Mouse (Mus musculus) hindbrain, embryonic 13.5 days (tissue): ENCODE measurements at regions not wholly inside any gene's neighbourhood (a gene's known extent, or its start where the extent isn't known, plus 50 kb on each side); places are given as distances from the start of the nearest gene placed in this dataset.

ENCODE experiments used
- ATAC-seq: fragments of 200-750 bp; cut with Nextera tagmentation; 2 replicates; pipeline ENCODE4 v1.8.0; 2017; ENCODE audit warnings: moderate TSS enrichment; ENCODE audit not compliant: low FRiP score
- H3K27ac ChIP-seq: fragments of 300-500 bp; sonication (generic); 2 replicates; pipeline ENCODE4 v1.5.1; 2015; ENCODE audit warnings: inconsistent platforms, mild to moderate bottlenecking, moderate library complexity
- H3K27me3 ChIP-seq: fragments of 300-500 bp; sonication (generic); 2 replicates; pipeline ENCODE4 v1.6.1; 2015; ENCODE audit warnings: mild to moderate bottlenecking, inconsistent platforms
- H3K36me3 ChIP-seq: fragments of 300-500 bp; sonication (generic); 2 replicates; pipeline ENCODE4 v1.6.1; 2015; ENCODE audit warnings: mild to moderate bottlenecking, inconsistent platforms
- H3K4me1 ChIP-seq: fragments of 300-500 bp; sonication (generic); replicated peaks from 2 replicates; pipeline ENCODE4 v1.6.1; 2015; ENCODE audit warnings: inconsistent platforms
- H3K4me2 ChIP-seq: fragments of 300-500 bp; sonication (generic); 2 replicates; pipeline ENCODE4 v1.6.1; 2015; ENCODE audit warnings: inconsistent platforms, mild to moderate bottlenecking, moderate library complexity
- H3K4me3 ChIP-seq: fragments of 300-500 bp; sonication (generic); 2 replicates; pipeline ENCODE4 v1.5.1; 2015; ENCODE audit warnings: mild to moderate bottlenecking, inconsistent platforms
- H3K9ac ChIP-seq: fragments of 300-500 bp; sonication (generic); 2 replicates; pipeline ENCODE4 v1.6.1; 2015; ENCODE audit warnings: mild to moderate bottlenecking, inconsistent platforms
- H3K9me3 ChIP-seq: fragments of 300-500 bp; sonication (generic); 2 replicates; pipeline ENCODE4 v1.6.1; 2016; ENCODE audit warnings: inconsistent platforms
- WGBS: fragments of 180-500 bp; shearing (Covaris S2); methylation state at CpG from one replicate; pipeline ENCODE4 v1.1.7; 2015; 5-methylcytosine and 5-hydroxymethylcytosine counted together

DNA sequence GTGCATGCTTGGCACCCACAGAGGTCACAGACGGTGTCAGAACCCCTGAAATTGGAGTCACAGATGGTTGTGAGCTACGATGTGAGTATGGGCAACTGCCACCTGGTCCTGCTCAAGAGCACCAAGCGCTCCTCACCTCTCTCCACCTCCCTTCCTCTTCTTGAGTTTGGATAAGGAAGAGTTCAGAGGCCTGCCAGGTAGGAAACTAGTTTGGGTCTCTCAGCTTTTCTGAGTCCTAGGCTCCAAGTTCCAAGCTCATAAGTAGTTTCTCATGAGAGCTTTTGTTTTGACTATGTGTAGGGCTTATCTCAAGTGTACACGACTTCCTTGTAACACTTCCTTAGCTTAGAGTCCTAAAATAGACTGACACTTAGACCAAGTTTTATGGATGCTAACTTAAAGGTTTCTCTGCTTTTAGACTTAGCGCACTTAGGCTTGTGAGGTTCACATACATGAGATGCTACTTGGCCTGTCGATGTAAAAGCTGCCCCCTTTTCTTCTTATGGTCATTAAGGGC is 356.9 kb upstream of the Jarid2 start:
- ATAC-seq: no peak
- Histone ChIP-seq H3K9me3 (no peaks in the 10 kb centered on the region), H3K4me3 (no peak overlapping the region), H3K27me3 (peaks cover 16% of the 10 kb centered on the region), H3K4me2 (no peak overlapping the region), H3K4me1 (peaks cover 17% of the 10 kb centered on the region), H3K9ac (no peak overlapping the region), H3K36me3 (no peaks in the 10 kb centered on the region), H3K27ac (no peak overlapping the region)
- 90% methylated on average over 6 of the region's 6 CpGs for WGBS

DNA sequence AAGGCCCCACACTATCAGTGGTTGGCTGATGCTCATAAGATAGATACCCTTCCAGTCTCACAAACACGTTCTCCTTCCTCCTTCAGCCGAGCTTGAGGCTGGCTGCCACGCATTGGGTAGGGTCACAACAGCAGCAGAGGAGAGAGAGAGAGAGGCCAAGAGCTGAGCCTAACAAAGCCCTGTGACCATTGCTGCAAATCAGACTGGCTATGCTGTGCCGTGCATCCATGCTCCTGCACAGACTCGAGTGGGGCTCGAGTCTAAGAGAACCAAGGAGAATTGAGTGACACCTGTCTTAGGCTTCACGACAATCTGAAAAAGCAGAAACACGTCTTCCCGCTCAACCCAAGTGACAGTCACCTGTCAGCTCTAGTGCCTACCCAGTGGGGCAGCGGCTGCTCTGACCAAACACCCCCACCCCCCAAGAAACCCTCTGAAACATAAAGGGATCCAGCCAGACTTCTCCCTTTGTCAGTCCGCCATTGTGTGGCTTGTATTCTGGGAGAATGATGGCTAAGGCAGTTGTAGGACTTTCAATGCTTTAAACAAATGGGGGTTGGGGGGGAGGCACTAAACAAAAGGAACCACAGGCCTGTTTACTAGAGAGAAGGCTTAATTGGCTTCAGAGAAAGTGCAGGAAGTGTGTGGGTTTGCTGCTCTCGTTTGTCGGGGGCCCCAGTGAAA is 353.7 kb upstream of the Jarid2 start:
- Histone ChIP-seq H3K36me3 (no peaks in the 10 kb centered on the region), H3K4me1 (peaks cover 13% of the 10 kb centered on the region), H3K27me3 (peaks cover 16% of the 10 kb centered on the region; the same call in 1 of the 2 replicates), H3K9me3 (no peaks in the 10 kb centered on the region), H3K9ac (no peak overlapping the region), H3K27ac (no peak overlapping the region), H3K4me2 (no peak overlapping the region), H3K4me3 (no peak overlapping the region)
- WGBS: 17% methylated on average over 13 of the region's 13 CpGs
- ATAC-seq: no peak

DNA sequence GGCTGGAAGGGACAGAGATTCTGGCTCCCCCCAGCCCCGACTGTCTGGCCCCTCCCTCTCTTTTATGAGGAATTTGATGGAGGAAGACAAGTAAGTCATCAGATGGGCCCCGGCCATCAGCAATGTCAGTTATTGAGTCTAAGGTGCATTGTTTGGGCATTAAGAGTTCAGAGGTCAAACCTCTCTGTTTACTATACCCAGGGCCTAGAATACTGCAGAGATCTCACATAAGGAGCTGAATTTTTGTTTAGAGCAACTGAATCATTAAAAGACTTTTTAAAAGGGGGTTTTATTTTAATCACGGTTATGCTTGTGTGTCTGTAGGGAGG is 353.1 kb upstream of the Jarid2 start:
- H3K27me3 ChIP-seq: peaks cover 16% of the 10 kb centered on the region; the same call in 1 of the 2 replicates
- WGBS: 7% methylated on average over 3 of the region's 3 CpGs
- H3K27ac ChIP-seq: no peak overlapping the region
- H3K9ac ChIP-seq: no peak overlapping the region
- H3K9me3 ChIP-seq: no peaks in the 10 kb centered on the region
- no peak overlapping the region for H3K4me2 ChIP-seq
- H3K36me3 ChIP-seq: no peaks in the 10 kb centered on the region
- no peak overlapping the region for H3K4me3 ChIP-seq
- ATAC-seq: no peak
- H3K4me1 ChIP-seq: peaks cover 13% of the 10 kb centered on the region

DNA sequence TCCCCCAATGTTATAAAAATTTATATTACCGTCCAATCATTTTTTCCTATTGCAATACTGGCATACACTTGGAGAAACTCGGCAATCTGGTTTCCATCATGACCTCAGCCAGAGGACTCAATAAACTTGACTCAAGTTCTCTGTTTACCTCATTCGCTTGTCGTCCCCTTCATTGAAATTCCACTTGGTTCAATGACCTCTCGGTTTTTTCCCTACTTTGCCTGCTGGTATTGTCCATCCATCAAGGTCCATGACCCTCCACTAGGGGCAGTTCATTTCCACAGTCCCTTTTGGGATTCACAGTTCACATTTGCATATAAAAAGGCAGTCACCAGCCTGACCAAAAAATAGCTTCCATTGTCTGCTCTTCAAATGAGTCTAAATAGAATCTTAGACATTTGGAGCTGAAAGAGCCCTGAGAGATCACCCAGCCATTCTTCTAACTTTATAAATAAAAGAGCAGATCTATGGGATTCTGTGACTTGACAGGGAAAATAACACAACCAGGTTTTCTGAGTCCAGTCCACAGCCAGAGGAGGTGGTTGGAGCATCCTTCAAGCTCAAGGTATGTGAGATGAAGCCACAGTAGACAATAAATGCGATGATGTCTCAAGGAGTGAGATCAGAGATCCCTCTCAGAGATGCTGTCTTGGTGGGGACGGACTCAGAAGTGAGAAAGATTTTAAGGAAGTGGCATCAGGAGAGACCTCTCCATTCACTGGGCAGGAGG is 347.4 kb upstream of the Jarid2 start:
- Histone ChIP-seq H3K4me1 (no peaks in the 10 kb centered on the region), H3K4me3 (no peak overlapping the region), H3K4me2 (no peak overlapping the region), H3K36me3 (no peaks in the 10 kb centered on the region), H3K9me3 (no peaks in the 10 kb centered on the region), H3K27me3 (0 out of 2 replicates have a peak, but pooled peaks cover 3% of the 10 kb centered on the region), H3K9ac (no peak overlapping the region), H3K27ac (no peak overlapping the region)
- no peak for ATAC-seq
- WGBS: 26% methylated on average over 7 of the region's 7 CpGs

DNA sequence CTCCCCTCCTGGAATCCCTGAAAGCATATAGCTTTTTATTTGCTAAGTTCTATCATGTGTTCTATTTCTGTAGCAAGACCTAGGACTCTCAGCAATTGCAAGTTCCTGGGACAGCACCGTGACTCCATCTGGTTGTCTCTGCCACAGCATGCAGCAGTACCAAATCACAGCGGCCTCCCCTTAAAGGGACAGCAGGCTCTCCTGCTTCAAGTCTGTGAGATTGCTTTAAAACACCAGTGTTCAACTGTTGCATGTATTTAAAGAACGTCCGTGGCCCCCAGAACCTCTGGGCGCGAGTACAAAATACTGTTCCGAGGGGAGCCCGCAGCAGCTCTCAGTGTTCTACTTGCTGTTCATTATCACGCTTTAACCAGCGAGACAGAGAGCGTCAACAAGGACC is 346.0 kb upstream of the Jarid2 start:
- H3K4me1 ChIP-seq: no peaks in the 10 kb centered on the region
- no peak overlapping the region for H3K27ac ChIP-seq
- 58% methylated on average over 11 of the region's 11 CpGs for WGBS
- H3K36me3 ChIP-seq: no peaks in the 10 kb centered on the region
- ATAC-seq: no peak
- H3K27me3 ChIP-seq: no peaks in the 10 kb centered on the region
- no peak overlapping the region for H3K4me2 ChIP-seq
- H3K9me3 ChIP-seq: no peaks in the 10 kb centered on the region
- no peak overlapping the region for H3K9ac ChIP-seq
- H3K4me3 ChIP-seq: no peak overlapping the region

DNA sequence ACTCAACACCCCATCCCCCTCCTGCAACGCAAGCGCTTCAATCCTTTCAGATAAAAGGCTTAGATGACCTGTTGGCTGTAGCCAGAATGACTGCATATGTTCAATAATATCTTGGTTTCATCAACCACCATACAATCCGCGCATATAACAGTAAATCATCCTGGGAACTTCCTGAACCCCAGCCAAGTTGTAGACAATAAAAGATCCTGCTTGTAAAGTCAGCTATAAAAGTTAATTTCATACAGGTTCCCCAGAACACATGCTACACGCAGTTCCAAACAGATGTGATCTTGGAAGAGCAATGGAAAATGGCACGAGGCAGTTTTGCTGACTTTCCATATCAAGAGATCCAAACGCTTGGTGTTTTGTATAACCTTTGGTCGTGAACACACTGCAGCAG is 342.5 kb upstream of the Jarid2 start:
- H3K27ac ChIP-seq: no peak overlapping the region
- no peaks in the 10 kb centered on the region for H3K36me3 ChIP-seq
- H3K4me1 ChIP-seq: no peaks in the 10 kb centered on the region
- 90% methylated on average over 8 of the region's 8 CpGs for WGBS
- no peak overlapping the region for H3K4me3 ChIP-seq
- H3K4me2 ChIP-seq: no peak overlapping the region
- no peaks in the 10 kb centered on the region for H3K27me3 ChIP-seq
- ATAC-seq: no peak
- no peaks in the 10 kb centered on the region for H3K9me3 ChIP-seq
- no peak overlapping the region for H3K9ac ChIP-seq

DNA sequence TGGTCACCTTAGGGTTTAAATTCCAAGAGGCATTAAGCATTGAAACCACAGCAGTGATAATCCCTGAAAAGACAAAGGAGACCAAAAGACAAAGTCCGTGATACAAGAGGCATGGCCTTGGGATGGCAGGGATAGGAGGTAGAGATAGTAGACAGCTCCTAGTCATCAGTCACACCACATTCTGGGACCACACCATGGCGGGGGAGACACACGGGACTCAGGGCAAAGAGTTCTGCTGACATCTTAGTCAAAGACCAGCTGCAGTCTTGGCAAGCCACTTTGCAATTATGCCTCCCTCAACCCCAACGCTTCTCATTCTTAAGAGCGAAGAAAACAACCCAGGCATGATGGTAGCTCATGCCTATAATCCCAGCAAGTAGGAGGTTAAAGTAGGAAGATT is 339.6 kb upstream of the Jarid2 start:
- no peaks in the 10 kb centered on the region for H3K9me3 ChIP-seq
- H3K27ac ChIP-seq: no peak overlapping the region
- H3K4me2 ChIP-seq: no peak overlapping the region
- WGBS: 86% methylated on average over 5 of the region's 5 CpGs
- H3K4me3 ChIP-seq: no peak overlapping the region
- H3K36me3 ChIP-seq: no peaks in the 10 kb centered on the region
- H3K4me1 ChIP-seq: no peaks in the 10 kb centered on the region
- no peak for ATAC-seq
- H3K27me3 ChIP-seq: no peaks in the 10 kb centered on the region
- no peak overlapping the region for H3K9ac ChIP-seq

DNA sequence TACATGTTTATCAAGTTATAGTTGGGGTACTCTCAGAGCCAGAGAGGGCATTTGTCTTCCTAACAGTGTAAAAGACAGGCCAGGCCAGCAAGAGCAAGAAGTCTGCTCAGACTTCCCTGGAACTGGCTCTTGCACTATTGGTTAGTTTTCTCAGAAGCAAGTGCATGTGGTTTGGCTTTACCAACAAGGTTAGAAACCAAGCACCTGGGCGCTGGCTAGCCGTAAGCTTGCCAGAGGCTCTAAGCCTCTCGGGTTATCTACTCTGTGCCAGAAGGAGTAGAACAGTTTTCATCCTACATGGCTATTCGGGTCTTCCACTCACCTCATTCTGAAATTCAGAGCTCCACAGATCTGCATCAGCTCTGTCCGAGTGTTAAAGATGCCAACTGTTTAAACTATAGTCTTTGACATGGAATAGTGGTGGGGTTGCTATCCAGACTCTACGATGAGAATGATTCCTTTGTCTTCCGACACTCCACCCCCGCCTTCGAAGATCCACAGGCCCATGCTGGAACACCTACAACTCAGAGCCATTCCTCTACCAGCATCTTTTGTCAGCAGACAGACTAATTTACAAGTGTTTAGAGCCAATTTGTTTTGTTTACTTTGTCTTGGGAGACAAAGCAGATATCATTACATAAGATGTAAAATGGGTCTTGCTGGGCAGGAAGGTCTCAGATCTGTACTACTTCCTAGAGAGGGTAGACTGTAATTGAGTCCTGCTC is 338.4 kb upstream of the Jarid2 start:
- no peak overlapping the region for H3K4me3 ChIP-seq
- H3K36me3 ChIP-seq: no peaks in the 10 kb centered on the region
- H3K27me3 ChIP-seq: no peaks in the 10 kb centered on the region
- H3K4me1 ChIP-seq: no peaks in the 10 kb centered on the region
- no peak for ATAC-seq
- H3K9me3 ChIP-seq: no peaks in the 10 kb centered on the region
- no peak overlapping the region for H3K27ac ChIP-seq
- WGBS: 83% methylated on average over 9 of the region's 9 CpGs
- H3K9ac ChIP-seq: no peak overlapping the region
- no peak overlapping the region for H3K4me2 ChIP-seq

DNA sequence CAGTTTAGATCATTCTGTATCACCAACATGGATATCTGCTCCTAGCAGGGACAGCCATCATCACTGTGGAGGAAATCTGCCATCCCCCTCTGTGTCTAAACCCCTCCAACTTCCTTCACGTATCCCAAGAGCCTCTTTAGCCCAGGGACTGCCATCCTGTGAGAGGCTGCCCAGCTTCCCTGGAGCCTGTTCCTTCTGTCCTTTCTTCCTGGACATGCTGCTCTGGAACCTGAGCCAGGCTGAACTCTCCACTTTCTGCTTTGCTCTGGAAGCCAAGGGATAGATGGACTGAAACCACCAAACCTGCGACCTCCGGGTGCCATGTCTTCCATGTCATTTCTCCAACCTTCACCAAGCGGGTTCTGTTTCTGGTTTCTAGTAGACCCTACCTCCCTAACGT is 335.3 kb upstream of the Jarid2 start:
- H3K9ac ChIP-seq: no peak overlapping the region
- no peaks in the 10 kb centered on the region for H3K36me3 ChIP-seq
- no peaks in the 10 kb centered on the region for H3K27me3 ChIP-seq
- no peaks in the 10 kb centered on the region for H3K9me3 ChIP-seq
- H3K4me2 ChIP-seq: no peak overlapping the region
- H3K4me3 ChIP-seq: no peak overlapping the region
- ATAC-seq: no peak
- 93% methylated on average over 5 of the region's 5 CpGs for WGBS
- no peaks in the 10 kb centered on the region for H3K4me1 ChIP-seq
- H3K27ac ChIP-seq: no peak overlapping the region

DNA sequence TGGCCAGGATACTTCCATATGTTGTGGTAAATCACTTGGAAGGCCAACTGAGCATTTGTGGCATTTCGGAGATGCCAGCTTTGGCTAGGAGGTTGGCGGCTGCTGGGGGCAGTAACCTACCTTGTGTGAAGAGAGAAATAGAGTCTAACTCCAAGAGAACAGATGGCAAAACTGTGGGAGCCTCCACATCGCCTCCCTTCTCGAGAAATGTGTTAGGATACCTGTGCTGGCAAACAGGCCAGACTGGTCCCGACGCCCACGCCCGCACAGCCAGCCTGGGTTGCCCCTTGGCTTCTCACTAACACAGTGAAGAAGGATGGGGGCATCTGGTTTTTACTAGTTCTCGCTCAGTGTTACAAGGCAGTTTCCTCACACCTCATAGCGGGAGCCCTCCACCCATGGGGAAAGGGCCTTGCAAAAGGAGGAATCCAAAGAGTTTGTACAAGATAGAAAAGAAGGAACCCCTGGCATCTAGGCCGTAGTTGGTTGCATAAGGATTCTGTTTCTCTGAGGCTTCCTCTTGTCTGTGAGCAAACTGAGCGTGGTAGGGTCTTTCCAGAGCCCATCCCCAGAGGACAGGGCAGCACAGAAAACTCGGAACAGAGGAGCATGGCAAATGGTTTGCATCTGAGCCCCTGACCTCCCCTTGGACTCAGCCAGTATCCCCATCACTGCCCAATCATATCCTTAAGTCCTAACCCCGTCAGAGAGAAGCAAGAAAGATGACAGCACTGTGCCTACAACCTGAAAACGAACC is 330.5 kb upstream of the Jarid2 start:
- Histone ChIP-seq H3K4me2 (no peak overlapping the region), H3K27ac (no peak overlapping the region), H3K4me3 (no peak overlapping the region), H3K9me3 (no peaks in the 10 kb centered on the region), H3K9ac (no peak overlapping the region), H3K36me3 (no peaks in the 10 kb centered on the region), H3K4me1 (peaks cover 5% of the 10 kb centered on the region; the same call in 1 of the 2 replicates), H3K27me3 (no peaks in the 10 kb centered on the region)
- WGBS: 79% methylated on average over 15 of the region's 15 CpGs
- no peak for ATAC-seq

DNA sequence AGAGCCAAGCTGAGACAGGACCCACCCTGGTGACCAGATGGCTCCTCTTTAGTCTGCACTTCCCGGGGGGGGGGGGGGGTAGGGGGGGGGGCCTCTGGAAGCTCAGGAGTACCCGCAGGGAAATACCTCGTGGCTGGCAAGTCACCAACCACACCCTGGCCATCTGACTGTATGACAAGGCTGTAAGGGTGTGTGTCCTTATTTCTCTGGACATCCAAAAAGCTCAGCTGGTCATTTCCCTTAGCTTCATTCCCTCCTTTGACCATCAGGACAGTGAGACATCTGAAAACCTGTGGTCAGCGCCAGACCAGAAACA is 329.9 kb upstream of the Jarid2 start:
- Histone ChIP-seq H3K27ac (no peak overlapping the region), H3K27me3 (no peaks in the 10 kb centered on the region), H3K4me3 (no peak overlapping the region), H3K9ac (no peak overlapping the region), H3K9me3 (no peaks in the 10 kb centered on the region), H3K4me2 (no peak overlapping the region), H3K36me3 (no peaks in the 10 kb centered on the region), H3K4me1 (peaks cover 5% of the 10 kb centered on the region; the same call in 1 of the 2 replicates)
- no peak for ATAC-seq
- 54% methylated on average over 4 of the region's 4 CpGs for WGBS

DNA sequence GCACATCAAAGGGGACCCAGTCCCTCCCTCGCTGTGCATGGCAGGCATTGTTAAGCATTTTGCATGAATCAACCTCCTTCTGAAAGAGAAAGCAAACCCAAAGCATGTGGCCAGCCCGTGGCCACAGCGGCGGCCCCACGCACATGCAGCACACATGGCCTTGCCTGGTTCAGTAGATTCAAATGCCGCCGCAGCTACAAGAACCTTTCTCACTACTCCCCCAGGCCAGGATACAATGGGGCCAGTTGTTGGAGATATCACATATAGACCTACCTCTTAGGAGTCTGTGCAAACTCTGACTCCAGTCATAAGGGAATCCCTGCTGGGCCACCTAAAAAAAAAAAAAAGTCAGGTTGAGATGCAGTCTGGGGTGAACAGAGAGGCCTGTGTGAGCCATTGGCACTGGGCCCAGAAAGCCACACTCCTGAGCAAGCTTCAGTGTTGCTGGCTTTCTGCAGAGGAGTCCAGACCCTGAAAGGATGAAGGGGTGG is 329.4 kb upstream of the Jarid2 start:
- no peak for ATAC-seq
- 46% methylated on average over 7 of the region's 7 CpGs for whole genome bisulfite sequencing
- no peak overlapping the region for H3K27ac ChIP-seq

More for the DNA sequence above, 329.4 kb upstream of the Jarid2 start:
- H3K4me2 ChIP-seq: no peak overlapping the region
- peaks cover 5% of the 10 kb centered on the region; the same call in 1 of the 2 replicates for H3K4me1 ChIP-seq
- H3K27me3 ChIP-seq: no peaks in the 10 kb centered on the region
- H3K9me3 ChIP-seq: no peaks in the 10 kb centered on the region
- no peak overlapping the region for H3K4me3 ChIP-seq
- H3K36me3 ChIP-seq: no peaks in the 10 kb centered on the region
- no peak overlapping the region for H3K9ac ChIP-seq
